Mouse (Mus musculus) limb, embryonic 11.5 days (tissue): ENCODE measurements around the gene Bhlhe40. TPM values are rescaled to one million over a fixed set of nuclear protein-coding genes. Genes with fewer than 3 reads are reported as not detected.

Source experiments
- ATAC-seq: fragments of 200-750 bp; cut with Nextera tagmentation; 2 replicates; pipeline ENCODE4 v1.8.0; 2017; ENCODE audit warnings: low read depth; ENCODE audit not compliant: insufficient number of reproducible peaks, low FRiP score, low TSS enrichment
- DNase-seq: peaks from one replicate; pipeline ENCODE4 v3.0.0-alpha.2; 2015; ENCODE audit warnings: low spot score
- H3K27ac ChIP-seq: fragments of 300-500 bp; sonication (generic); replicated peaks from 2 replicates; pipeline ENCODE4 v1.5.1; 2014; ENCODE audit warnings: low read depth, mild to moderate bottlenecking, low read length
- H3K27me3 ChIP-seq: fragments of 300-500 bp; sonication (generic); 2 replicates; pipeline ENCODE4 v1.6.1; 2014; ENCODE audit warnings: mild to moderate bottlenecking, low read length, mixed read lengths; ENCODE audit not compliant: control insufficient read depth, insufficient read depth
- H3K36me3 ChIP-seq: fragments of 300-500 bp; sonication (generic); 2 replicates; pipeline ENCODE4 v1.6.1; 2014; ENCODE audit warnings: mild to moderate bottlenecking, low read length, moderate library complexity, mixed read lengths; ENCODE audit not compliant: control insufficient read depth, insufficient read depth
- H3K4me1 ChIP-seq: fragments of 300-500 bp; sonication (generic); 2 replicates; pipeline ENCODE4 v1.6.1; 2014; ENCODE audit warnings: low read length, mixed read lengths; ENCODE audit not compliant: control insufficient read depth, insufficient read depth
- H3K4me2 ChIP-seq: fragments of 300-500 bp; sonication (generic); 2 replicates; pipeline ENCODE4 v1.6.1; 2014; ENCODE audit warnings: low read depth, mild to moderate bottlenecking, moderate library complexity; ENCODE audit not compliant: severe bottlenecking
- H3K4me3 ChIP-seq: fragments of 300-500 bp; sonication (generic); 2 replicates; pipeline ENCODE4 v1.5.1; 2014; ENCODE audit warnings: low read depth, low read length
- H3K9ac ChIP-seq: fragments of 300-500 bp; sonication (generic); 2 replicates; pipeline ENCODE4 v1.6.1; 2014; ENCODE audit warnings: mild to moderate bottlenecking, low read length
- H3K9me3 ChIP-seq: fragments of 300-500 bp; sonication (generic); 2 replicates; pipeline ENCODE4 v1.6.1; 2016; ENCODE audit warnings: low read length; ENCODE audit not compliant: control insufficient read depth
- WGBS: fragments of 180-500 bp; shearing (Covaris S2); extraction: QIAGEN DNeasy Blood & Tissue Kit; methylation state at CpG from one replicate; pipeline ENCODE4 v1.1.7; 2014; 5-methylcytosine and 5-hydroxymethylcytosine counted together
- polyA plus RNA-seq: library from polyadenylated mRNA; unstranded; fragments of >200 nt; fragmentation: Nextera tagmentation; extraction: Ambion mirVana; gene quantifications from 2 replicates; pipeline ENCODE4 v1.2.1, GENCODE M21; 2014

Bhlhe40 gene
- polyA plus RNA-seq, 1 experiment from 2014 or later: 3.2 TPM

DNA sequence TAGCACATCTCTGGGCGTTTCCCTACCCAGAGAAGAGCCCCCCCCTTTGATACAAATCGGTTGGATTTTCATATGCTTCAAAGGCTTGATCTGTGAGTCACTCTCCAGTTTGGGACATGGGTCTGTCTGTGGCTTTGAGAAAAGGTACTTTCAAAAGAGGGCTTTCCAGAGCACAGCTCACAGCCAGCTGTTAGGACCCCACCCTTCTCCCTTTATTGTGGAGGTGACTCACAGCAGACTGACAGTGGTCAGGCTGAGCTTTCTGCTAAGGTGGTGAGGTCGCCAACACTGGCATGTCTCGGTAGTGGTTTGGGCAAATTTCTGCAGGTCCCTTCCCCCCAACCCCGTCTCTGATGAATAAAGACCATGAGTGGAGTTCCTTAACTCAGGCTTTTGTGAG, 5.2 kb downstream of the Bhlhe40 start:
- ATAC-seq: no peak
- H3K4me1 ChIP-seq: no peaks in the 10 kb centered on the region
- no peak overlapping the region for H3K9ac ChIP-seq
- DNase-seq: no peak
- H3K4me3 ChIP-seq: no peak overlapping the region
- H3K27ac ChIP-seq: no peak overlapping the region
- H3K9me3 ChIP-seq: no peaks in the 10 kb centered on the region
- no peak overlapping the region for H3K4me2 ChIP-seq
- 72% methylated on average over 5 of the region's 5 CpGs for WGBS
- peaks cover 11% of the 10 kb centered on the region for H3K27me3 ChIP-seq
- H3K36me3 ChIP-seq: no peaks in the 10 kb centered on the region

DNA sequence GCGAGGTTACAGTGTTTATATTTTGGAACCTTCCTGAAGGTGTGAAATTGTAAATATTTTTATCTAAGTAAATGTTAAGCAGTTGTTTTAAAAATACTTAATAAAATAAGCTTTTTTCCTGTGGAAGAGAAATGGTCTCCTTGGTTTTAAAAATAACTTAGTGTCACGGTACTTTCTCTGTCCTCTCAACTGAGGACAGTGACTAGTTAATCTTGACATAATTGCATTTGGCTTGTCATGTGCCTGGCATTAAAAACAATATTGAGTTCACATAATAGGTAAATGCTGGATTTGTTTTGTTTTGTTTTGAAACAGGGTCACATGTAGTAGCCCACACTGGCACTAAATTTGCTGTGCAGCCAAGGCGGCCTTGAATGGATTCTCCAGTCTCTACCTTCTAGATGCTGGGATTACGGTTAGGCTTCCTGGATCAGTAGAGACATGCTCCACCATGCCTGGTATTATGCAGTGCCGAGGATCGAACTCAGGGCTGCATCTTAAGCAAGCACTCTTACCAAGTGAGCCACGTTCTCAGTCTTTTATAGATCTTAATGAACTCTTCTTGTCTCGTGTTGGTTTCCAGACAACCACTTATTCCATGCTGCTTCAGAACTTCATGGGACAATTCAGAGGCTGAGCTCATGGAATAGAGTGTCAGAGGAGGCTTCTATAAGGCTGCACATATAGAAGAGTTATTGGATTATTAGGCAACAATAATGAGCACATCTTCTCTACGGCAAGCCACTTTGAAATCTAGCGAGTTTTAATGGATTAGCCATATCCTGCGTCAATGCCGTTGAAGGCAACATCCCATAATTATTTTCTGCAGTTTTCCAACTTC, 6.4 kb downstream of the Bhlhe40 start:
- Histone ChIP-seq H3K4me3 (no peak overlapping the region), H3K36me3 (no peaks in the 10 kb centered on the region), H3K9me3 (no peaks in the 10 kb centered on the region), H3K9ac (no peak overlapping the region), H3K4me1 (no peaks in the 10 kb centered on the region), H3K27ac (no peak overlapping the region), H3K4me2 (no peak overlapping the region), H3K27me3 (no peaks in the 10 kb centered on the region; the same call in 1 of the 2 replicates)
- DNase-seq (no peak), ATAC-seq (no peak)
- WGBS: 86% methylated on average over 12 of the region's 12 CpGs

GRCm38 (mm10) chr6:108667599-108668021, 7.2 kb downstream of the Bhlhe40 start:
- no peak overlapping the region for H3K27ac ChIP-seq
- no peaks in the 10 kb centered on the region for H3K36me3 ChIP-seq
- no peaks in the 10 kb centered on the region for H3K4me1 ChIP-seq
- no peaks in the 10 kb centered on the region for H3K9me3 ChIP-seq
- H3K27me3 ChIP-seq: no peaks in the 10 kb centered on the region; the same call in 1 of the 2 replicates
- H3K4me3 ChIP-seq: no peak overlapping the region
- 13% methylated on average over 6 of the region's 6 CpGs for WGBS
- H3K4me2 ChIP-seq: no peak overlapping the region
- ATAC-seq: no peak
- no peak for DNase-seq
- H3K9ac ChIP-seq: no peak overlapping the region

- H3K27me3 ChIP-seq: no peaks in the 10 kb centered on the region; the same call in 1 of the 2 replicates
- peak; percentile 81 for ATAC-seq
- peak overlapping the region; percentile 35 for H3K9ac ChIP-seq
- under 1% methylated on average over 30 of the region's 30 CpGs for WGBS
- no peaks in the 10 kb centered on the region for H3K36me3 ChIP-seq
- DNase-seq: peak; percentile 86
- peak overlapping the region; percentile 15 for H3K4me3 ChIP-seq
- no peaks in the 10 kb centered on the region for H3K4me1 ChIP-seq
- peak overlapping the region; percentile 41 for H3K4me2 ChIP-seq
- no peak overlapping the region for H3K27ac ChIP-seq
- no peaks in the 10 kb centered on the region for H3K9me3 ChIP-seq
Observed at GRCm38 (mm10) chr6:108668321-108668786, 7.9 kb downstream of the Bhlhe40 start.

DNA sequence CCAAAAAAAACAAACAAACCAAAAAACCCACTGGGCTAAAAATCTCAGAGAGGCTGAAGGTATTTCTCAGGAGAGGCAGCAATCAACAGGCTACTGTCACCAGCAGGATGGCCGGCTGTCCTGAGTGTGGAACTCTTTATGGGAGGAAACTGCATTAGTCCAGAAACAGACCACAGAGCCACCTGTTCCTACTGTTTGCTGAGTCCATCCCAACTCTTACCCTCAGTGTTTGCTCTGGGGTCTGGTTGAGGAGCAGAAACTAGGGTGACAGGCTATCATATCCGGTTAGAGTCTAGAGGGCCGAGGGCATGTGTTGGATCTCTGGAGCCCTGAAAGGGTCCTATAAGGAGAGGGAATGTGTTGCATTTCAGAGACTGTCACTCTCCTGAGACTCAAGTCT, 9.8 kb downstream of the Bhlhe40 start:
- Histone ChIP-seq H3K9me3 (no peaks in the 10 kb centered on the region), H3K4me1 (no peaks in the 10 kb centered on the region), H3K4me2 (no peak overlapping the region), H3K9ac (no peak overlapping the region), H3K36me3 (no peaks in the 10 kb centered on the region), H3K27ac (no peak overlapping the region), H3K4me3 (no peak overlapping the region), H3K27me3 (no peaks in the 10 kb centered on the region)
- ATAC-seq (no peak), DNase-seq (no peak)
- WGBS: 80% methylated on average over 3 of the region's 3 CpGs

GRCm38 (mm10) chr6:108670821-108671220, 10.4 kb downstream of the Bhlhe40 start:
- DNase-seq (no peak), ATAC-seq (no peak)
- Histone ChIP-seq H3K27me3 (no peaks in the 10 kb centered on the region), H3K9ac (no peak overlapping the region), H3K4me2 (no peak overlapping the region), H3K36me3 (no peaks in the 10 kb centered on the region), H3K27ac (no peak overlapping the region), H3K4me1 (no peaks in the 10 kb centered on the region), H3K4me3 (no peak overlapping the region), H3K9me3 (no peaks in the 10 kb centered on the region)
- 68% methylated on average over 3 of the region's 3 CpGs for WGBS

- no peak for DNase-seq
- no peak overlapping the region for H3K27ac ChIP-seq
- no peak overlapping the region for H3K4me2 ChIP-seq
- 84% methylated on average over 8 of the region's 8 CpGs for WGBS
- H3K4me1 ChIP-seq: no peaks in the 10 kb centered on the region
- no peaks in the 10 kb centered on the region for H3K9me3 ChIP-seq
- H3K36me3 ChIP-seq: no peaks in the 10 kb centered on the region
- ATAC-seq: no peak
- no peaks in the 10 kb centered on the region for H3K27me3 ChIP-seq
- H3K9ac ChIP-seq: no peak overlapping the region
- H3K4me3 ChIP-seq: no peak overlapping the region
Observed at GRCm38 (mm10) chr6:108672094-108672493, 11.7 kb downstream of the Bhlhe40 start.

DNA sequence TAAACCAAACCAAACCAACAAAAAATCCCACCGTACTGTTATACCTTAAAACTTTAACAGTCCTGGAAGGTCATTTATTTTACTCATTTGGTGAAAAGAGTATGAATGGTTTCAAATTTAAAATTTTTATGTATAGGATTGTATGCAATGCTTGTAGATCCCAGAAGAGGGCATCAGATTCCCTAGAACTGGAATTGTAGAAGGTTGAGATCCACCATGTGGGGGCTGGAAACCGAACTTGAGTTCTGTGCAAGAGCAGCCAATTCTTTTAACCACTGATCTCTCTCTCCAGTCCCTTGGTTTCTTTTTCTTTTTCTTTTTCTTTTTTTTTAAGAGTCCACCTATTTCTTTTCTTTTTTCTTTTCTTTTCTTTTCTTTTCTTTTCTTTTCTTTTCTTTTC, 13.8 kb downstream of the Bhlhe40 start:
- H3K4me3 ChIP-seq: no peak overlapping the region
- H3K27me3 ChIP-seq: no peaks in the 10 kb centered on the region
- no peak overlapping the region for H3K27ac ChIP-seq
- H3K9me3 ChIP-seq: no peaks in the 10 kb centered on the region
- ATAC-seq: no peak
- no peaks in the 10 kb centered on the region for H3K4me1 ChIP-seq
- WGBS: 86% methylated on average over 2 of the region's 2 CpGs
- no peaks in the 10 kb centered on the region for H3K36me3 ChIP-seq
- H3K4me2 ChIP-seq: no peak overlapping the region
- H3K9ac ChIP-seq: no peak overlapping the region
- no peak for DNase-seq
